Mouse (Mus musculus): ENCODE measurements at regions not wholly inside any gene's neighbourhood (a gene's known extent, or its start where the extent isn't known, plus 50 kb on each side); places are given as distances from the start of the nearest gene placed in this dataset.

DNA sequence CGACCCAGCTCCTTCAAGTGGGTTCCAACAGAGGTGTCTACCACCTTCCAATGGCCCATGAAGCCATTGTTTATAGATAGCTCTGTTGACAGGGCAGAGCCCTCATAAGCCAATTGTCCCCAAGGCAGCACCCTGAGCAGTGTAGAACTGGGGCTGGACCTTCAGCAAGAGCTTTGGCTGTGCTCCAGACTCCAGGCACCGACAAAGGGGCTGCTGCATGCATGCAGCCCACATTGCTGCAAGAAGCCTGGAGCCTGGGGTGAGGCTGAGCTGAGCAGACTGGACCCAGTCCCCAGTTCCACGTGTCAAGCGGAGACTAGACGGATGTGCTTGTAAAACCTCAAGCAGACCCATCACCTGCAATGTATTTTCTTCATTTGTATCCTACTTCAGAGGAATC, 91.9 kb upstream of the Lemd2 start:
- H3K36me3 ChIP-seq (ENCODE audit: control insufficient read depth in 1 of 2, insufficient read depth in 2 of 2, low read length in 2 of 2), result no peaks in the 10 kb centered on the region
- TF ChIP-seq CHD1 (IDR thresholded peaks at IDR 0.05; ENCODE audit: low read depth, low read length) (no peak), SIN3A (IDR thresholded peaks at IDR 0.05; ENCODE audit: low read length) (no peak), GATA1 (IDR thresholded peaks at IDR 0.05; ENCODE audit: low read depth, low read length) (no peak), ELF1 (IDR thresholded peaks at IDR 0.05; ENCODE audit: low read depth, low read length) (no peak), UBTF (IDR thresholded peaks at IDR 0.05; ENCODE audit: borderline replicate concordance, insufficient read depth, low read depth, low read length) (no peak), EP300 (IDR thresholded peaks at IDR 0.05; ENCODE audit: low read depth in 1 of 2, low read length in 2 of 2) (no peak), SMC3 (IDR thresholded peaks at IDR 0.05; ENCODE audit: low read depth, low read length) (no peak), MAFK (IDR thresholded peaks at IDR 0.05; ENCODE audit: borderline replicate concordance, low read depth, low read length) (no peak), MAZ (IDR thresholded peaks at IDR 0.05; ENCODE audit: low read depth, low read length) (no peak), MYC (IDR thresholded peaks at IDR 0.05; ENCODE audit: low read depth, low read length) (no peak), ZC3H11A (IDR thresholded peaks at IDR 0.05; ENCODE audit: low read depth, low read length) (no peak), TAL1 (IDR thresholded peaks at IDR 0.05; ENCODE audit: low read length) (no peak), TCF12 (IDR thresholded peaks at IDR 0.05; ENCODE audit: low read depth, low read length) (no peak), HCFC1 (IDR thresholded peaks at IDR 0.05; ENCODE audit: low read depth, low read length) (no peak), ZKSCAN1 (IDR thresholded peaks at IDR 0.05; ENCODE audit: low read depth, low read length) (no peak)
- H3K4me3 ChIP-seq (ENCODE audit: control insufficient read depth in 1 of 2, insufficient read depth in 1 of 2, low read depth in 2 of 2, low read length in 2 of 2), result no peak overlapping the region
- no peaks in the 10 kb centered on the region for H3K4me1 ChIP-seq (ENCODE audit: control insufficient read depth in 1 of 2, insufficient read depth in 2 of 2, low read length in 2 of 2)
- no peak overlapping the region for H3K9ac ChIP-seq (ENCODE audit: control insufficient read depth, low read depth, low read length, poor library complexity, severe bottlenecking)
- no peaks in the 10 kb centered on the region for H3K27me3 ChIP-seq (ENCODE audit: control insufficient read depth in 1 of 2, insufficient read depth in 2 of 2, low read length in 2 of 2)
- H3K79me2 ChIP-seq (ENCODE audit: control insufficient read depth, insufficient read depth, low read length, poor library complexity), result no peaks in the 10 kb centered on the region
- DNase-seq (ENCODE audit: low read depth, low spot score), result no peak
- H3K27ac ChIP-seq (ENCODE audit: control insufficient read depth, low read depth, low read length), result no peak overlapping the region
- no peaks in the 10 kb centered on the region for H3K9me3 ChIP-seq (replicated peaks; ENCODE audit: insufficient read depth, low read length)

DNA sequence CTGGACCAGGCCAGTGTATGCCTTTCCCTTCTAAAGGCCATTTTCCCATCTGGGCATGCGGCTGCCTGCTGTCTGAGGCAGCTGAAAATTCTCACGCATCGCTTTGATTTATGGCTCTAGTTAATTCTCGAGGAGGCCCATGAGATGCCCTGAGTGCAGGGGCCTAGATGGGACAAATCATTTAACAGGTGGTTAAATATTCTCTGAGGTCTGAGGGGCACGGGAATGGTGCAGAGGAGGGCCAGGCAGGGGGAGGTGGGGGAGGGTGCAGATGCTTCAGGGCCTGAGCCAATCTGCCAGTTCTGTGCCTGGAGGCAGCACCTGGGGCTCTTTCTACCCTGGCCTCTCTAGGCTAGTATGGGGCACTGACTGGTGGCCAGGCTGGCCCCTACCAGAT, 89.9 kb upstream of the Lemd2 start:
- DNase-seq (ENCODE audit: low read depth, low spot score), result no peak
- H3K4me3 ChIP-seq (ENCODE audit: control insufficient read depth in 1 of 2, insufficient read depth in 1 of 2, low read depth in 2 of 2, low read length in 2 of 2), result no peak overlapping the region
- no peaks in the 10 kb centered on the region for H3K27me3 ChIP-seq (ENCODE audit: control insufficient read depth in 1 of 2, insufficient read depth in 2 of 2, low read length in 2 of 2)
- H3K79me2 ChIP-seq (ENCODE audit: control insufficient read depth, insufficient read depth, low read length, poor library complexity), result no peaks in the 10 kb centered on the region
- no peaks in the 10 kb centered on the region for H3K4me1 ChIP-seq (ENCODE audit: control insufficient read depth in 1 of 2, insufficient read depth in 2 of 2, low read length in 2 of 2)
- no peaks in the 10 kb centered on the region for H3K36me3 ChIP-seq (ENCODE audit: control insufficient read depth in 1 of 2, insufficient read depth in 2 of 2, low read length in 2 of 2)
- TF ChIP-seq GABPA (IDR thresholded peaks at IDR 0.05; ENCODE audit: low read depth, low read length) (no peak), ZKSCAN1 (IDR thresholded peaks at IDR 0.05; ENCODE audit: low read depth, low read length) (no peak), TBP (IDR thresholded peaks at IDR 0.05; ENCODE audit: low read depth, low read length) (no peak), GATA1 (IDR thresholded peaks at IDR 0.05; ENCODE audit: low read depth, low read length) (no peak), USF2 (IDR thresholded peaks at IDR 0.05; ENCODE audit: borderline replicate concordance in 1 of 2, insufficient read depth in 1 of 2, low read depth in 1 of 2, low read length in 2 of 2) (no peak), ETS1 (IDR thresholded peaks at IDR 0.05; ENCODE audit: low read depth, low read length) (no peak), KAT2A (conservative IDR thresholded peaks at IDR 0.05; ENCODE audit: low read depth, low read length) (no peak), SMC3 (IDR thresholded peaks at IDR 0.05; ENCODE audit: low read depth, low read length) (no peak), MEF2A (IDR thresholded peaks at IDR 0.05; ENCODE audit: extremely low read depth, insufficient replicate concordance, low read depth, low read length, poor library complexity, severe bottlenecking) (no peak), JUND (IDR thresholded peaks at IDR 0.05; ENCODE audit: low read depth, low read length) (no peak), MXI1 (IDR thresholded peaks at IDR 0.05; ENCODE audit: low read depth, low read length) (no peak)
- H3K27ac ChIP-seq (ENCODE audit: control insufficient read depth, low read depth, low read length), result no peak overlapping the region
- no peak overlapping the region for H3K9ac ChIP-seq (ENCODE audit: control insufficient read depth, low read depth, low read length, poor library complexity, severe bottlenecking)
- H3K9me3 ChIP-seq (replicated peaks; ENCODE audit: insufficient read depth, low read length), result no peaks in the 10 kb centered on the region
